Mouse (Mus musculus) cerebellum, adult 11 months (tissue): Measurements from ENCODE around the gene Armh3.

ENCODE experiments used
- DNase-seq: peaks from one replicate; pipeline ENCODE4 v3.0.0; 2022

Gene Armh3

GRCm38 (mm10) chr19:45903861-45904260 is 94.4 kb downstream of the Armh3 start:
- peak; percentile 7 for DNase-seq

- no peak for DNase-seq
Measured at GRCm38 (mm10) chr19:45902390-45903035, 95.8 kb downstream of the Armh3 start.

- DNase-seq: no peak
Measured at GRCm38 (mm10) chr19:45900836-45901235, 97.5 kb downstream of the Armh3 start.

- no peak for DNase-seq
Measured at GRCm38 (mm10) chr19:45895726-45896125, 102.6 kb downstream of the Armh3 start.

- no peak for DNase-seq
Measured at GRCm38 (mm10) chr19:45882056-45882455, 116.2 kb downstream of the Armh3 start.

GRCm38 (mm10) chr19:45873320-45873719 is 125.0 kb downstream of the Armh3 start:
- no peak for DNase-seq

- DNase-seq: no peak
Measured at GRCm38 (mm10) chr19:45855284-45855920, 142.9 kb downstream of the Armh3 start.

DNA sequence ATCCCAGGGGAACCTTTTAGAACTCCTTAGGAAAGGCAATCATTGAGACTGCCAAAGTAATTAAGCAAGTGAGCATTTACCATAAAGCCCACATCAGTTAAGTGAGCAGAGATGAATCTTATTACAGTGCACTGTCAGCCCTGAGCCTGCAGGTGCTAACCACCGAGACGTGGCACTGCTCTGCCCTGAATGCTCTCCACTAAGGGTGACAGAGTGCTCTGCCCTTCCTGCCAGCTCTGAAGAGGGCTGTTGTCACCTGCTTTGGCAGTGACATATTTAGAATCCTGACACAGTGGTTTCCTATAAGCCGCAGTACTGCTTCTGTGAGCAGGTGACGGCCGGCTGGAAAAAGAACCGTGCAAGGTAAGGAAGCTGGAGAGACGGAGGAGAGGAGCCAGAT is 143.8 kb downstream of the Armh3 start:
- DNase-seq: no peak

DNA sequence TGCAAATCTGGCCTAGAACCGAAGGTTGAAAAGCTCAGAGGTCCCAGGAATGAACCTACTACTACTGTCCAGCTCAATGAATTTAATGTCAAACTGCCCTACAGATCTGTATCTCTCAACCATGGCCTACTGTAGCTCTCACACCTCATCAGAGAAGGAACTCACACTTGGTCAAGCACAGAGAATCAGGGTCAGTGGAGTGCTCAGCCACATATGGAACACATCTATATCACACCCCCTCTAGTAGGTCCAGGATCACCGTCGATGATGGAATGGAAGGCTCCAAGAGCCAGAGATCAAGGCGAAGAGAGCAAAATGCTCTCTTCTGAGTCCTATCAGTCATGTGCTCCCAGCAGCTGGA is 150.6 kb downstream of the Armh3 start:
- no peak for DNase-seq

GRCm38 (mm10) chr19:45847016-45847732 is 151.1 kb downstream of the Armh3 start:
- no peak for DNase-seq

DNA sequence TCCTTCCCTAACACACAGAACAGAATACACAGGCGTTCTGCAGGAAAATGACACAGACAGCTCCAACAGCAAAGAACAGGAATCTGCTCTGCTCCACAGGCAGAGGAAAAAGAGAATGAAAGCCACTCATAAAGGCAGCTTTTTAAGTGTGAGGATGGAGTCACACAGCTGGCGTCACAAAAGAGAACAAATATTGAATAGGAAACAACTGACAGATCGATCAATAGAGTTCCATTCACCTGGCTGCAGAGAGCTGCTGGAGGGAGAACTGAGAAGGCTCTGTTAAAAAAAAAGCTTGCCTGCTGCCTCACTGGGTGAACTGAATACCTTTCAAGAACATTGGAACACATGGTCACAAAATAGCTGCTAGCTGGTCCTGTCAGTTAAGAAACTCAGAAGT is 154.1 kb downstream of the Armh3 start:
- DNase-seq: no peak

DNA sequence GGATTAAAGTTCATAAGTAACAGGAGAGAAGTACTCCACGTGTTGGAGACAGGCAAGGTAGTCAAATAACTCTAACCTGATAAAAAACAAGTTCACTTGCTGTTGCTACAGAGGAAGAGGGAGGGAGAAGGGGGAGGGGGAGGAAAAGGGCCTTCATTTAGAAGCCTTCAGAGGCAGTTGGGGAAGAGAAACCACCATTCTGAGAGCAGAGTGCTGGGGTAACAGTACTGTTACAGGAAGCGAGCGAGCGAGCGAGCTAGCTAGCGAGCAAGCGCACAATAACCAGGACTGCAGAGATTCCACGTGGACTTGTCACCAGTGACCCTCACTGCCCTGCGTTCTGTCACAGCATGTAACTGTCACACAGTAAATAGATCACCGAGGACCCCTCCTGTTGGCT is 154.9 kb downstream of the Armh3 start:
- DNase-seq: no peak

- DNase-seq: no peak
Measured at GRCm38 (mm10) chr19:45837050-45837994, 161.0 kb downstream of the Armh3 start.

- DNase-seq: no peak
Measured at GRCm38 (mm10) chr19:45835490-45835889, 162.8 kb downstream of the Armh3 start.

DNA sequence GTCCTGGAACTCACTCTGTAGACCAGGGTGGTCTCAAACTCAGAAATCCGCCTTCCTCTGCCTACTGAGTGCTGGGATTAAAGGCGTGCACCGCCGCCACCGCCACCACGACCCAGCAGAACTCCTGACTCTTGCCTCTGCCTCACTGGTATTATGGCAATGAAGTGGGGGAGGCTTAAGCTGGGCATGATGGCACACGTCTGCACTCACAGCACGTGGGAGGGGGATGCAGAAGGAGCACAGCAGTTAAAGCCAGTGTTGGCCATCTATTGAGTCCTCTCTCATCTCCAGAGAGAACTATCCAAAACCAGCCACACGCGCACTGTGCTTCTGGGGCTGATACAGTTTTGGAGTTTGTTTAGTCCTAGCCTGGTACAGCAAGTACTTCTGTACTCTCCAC is 164.6 kb downstream of the Armh3 start:
- DNase-seq: no peak

DNA sequence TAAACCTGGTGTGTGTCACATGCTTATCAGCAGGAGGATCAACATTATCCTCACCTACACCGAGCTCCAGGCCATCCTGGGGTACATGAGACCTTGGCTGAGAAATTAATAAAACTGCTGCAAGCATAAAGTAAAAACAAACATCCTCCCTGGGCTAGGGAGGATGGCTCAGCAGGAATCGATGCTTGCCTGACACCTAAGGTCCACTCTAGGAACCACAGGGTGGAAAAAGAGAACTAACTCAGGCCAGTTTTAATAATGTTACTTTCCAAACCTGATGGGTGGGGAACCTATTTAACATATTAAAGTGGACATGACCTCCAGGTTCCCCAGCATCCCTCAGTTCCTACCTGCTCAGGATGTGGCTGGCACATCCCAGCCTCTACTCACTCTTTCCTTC is 167.6 kb downstream of the Armh3 start:
- no peak for DNase-seq

DNA sequence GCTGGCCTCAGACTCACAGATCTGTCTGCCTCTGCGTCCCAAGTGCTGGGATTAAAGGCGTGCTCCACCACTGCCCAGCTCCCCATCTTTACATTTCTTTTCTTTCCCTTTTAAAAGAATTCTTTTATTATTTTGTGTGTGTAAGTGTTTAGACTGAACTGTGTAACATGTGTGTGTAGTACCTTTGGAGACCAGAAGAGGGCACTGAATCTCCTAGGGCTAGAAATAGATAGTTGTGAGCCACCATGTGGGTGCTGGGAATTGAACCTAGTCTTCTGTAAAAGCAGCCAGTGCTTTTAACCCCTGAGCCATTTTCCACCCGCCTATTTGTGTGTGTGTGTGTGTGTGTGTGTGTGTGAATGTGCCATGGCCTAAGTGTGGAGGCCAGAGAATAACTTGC is 170.6 kb downstream of the Armh3 start:
- DNase-seq: no peak

DNA sequence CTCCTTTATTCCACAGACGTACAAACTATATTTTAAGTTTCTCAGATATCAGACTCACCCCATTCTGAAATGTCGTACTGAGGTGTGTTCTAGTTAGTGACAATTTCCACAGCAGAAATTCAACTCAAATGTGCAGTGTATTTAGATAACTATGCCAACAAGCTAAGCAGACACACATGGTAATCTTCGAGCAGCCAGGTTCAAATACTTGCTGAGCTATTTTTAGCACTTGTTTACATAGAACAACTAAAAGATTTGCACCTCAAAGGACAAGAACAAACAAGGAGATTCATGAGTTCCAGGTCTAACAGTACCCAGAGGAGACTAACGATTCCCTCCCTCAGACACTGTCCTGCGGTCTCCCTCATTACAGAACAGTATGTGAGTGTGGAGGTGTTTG is 171.2 kb downstream of the Armh3 start:
- no peak for DNase-seq

GRCm38 (mm10) chr19:45826146-45826545 is 172.1 kb downstream of the Armh3 start:
- DNase-seq: no peak

- no peak for DNase-seq
Measured at GRCm38 (mm10) chr19:45821832-45822231, 176.5 kb downstream of the Armh3 start.

- DNase-seq: no peak
Measured at GRCm38 (mm10) chr19:45817816-45818490, 180.3 kb downstream of the Armh3 start.

DNA sequence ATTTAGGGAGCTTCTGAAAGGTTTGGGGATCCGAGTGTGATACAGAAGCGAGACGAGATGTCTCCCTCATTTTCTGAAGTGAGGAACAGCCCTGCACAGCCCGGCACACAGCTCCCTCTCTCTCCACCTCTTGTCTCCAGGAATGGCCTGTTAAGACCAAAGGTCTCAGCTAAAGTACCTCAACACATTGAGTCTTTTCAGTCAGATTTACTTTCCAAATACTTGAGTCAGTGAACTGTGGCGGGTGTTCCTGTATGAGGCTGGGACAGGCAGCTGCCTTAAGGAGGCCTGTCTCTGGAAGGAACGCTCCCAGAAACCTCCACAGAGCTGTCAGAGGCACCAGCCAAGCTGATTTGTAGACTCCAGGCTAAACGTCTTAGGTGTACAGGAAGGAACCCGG is 181.6 kb downstream of the Armh3 start:
- DNase-seq: no peak
